8 mouse cellular contexts compared by ENCODE assay signal in the genomic region with DNA sequence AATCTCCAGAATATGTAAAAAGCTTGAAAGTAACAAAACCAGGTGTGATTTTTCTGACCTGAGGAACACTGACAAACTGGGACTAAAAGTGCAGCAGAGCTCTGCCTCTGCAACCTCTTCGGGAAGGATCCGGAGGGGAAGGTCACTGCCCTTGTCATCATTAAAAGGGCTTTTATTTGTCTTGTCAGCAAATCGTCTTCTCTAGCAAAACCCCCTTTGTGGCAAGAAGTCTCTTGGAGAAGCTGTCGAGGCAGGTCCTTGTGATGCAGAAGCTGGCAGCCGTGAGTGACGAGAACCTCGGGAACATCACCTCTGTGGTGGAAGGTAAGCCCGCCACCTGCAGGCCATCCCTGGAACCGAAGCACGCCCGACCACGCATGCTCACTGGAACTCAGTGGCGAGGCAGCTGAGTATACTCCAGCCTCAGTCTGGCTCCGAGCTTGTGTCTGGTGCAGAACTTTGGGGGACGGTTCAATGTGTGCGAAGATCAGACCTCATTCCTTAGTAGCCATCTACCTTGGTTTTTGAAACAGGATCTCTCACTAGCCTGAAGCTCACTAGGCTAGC. TPM values are rescaled to one million over a fixed set of nuclear protein-coding genes. Genes with fewer than 3 reads are reported as not detected.
A peak's percentile ranks its signal among the peaks of the same experiment; 100 is the strongest.
DNase-seq lines count a peak whose midpoint lies in the region; ATAC-seq and TF ChIP-seq lines count a peak whose summit lies in the region.

No protein-coding gene starts in this region.

- peaks cover 44% of the 10 kb centered on the region for H3K27me3 ChIP-seq in G1E (ENCODE audit: insufficient read depth, low read length)
- no peaks in the 10 kb centered on the region for H3K27me3 ChIP-seq in forebrain, postnatal 0 days (ENCODE audit: insufficient read depth, low read length)
- no peaks in the 10 kb centered on the region for H3K27me3 ChIP-seq in lung, embryonic 14.5 days (ENCODE audit: insufficient read depth, low read length)

- H3K9ac ChIP-seq in forebrain, postnatal 0 days: no peak overlapping the region
- no peak overlapping the region for H3K9ac ChIP-seq in lung, embryonic 14.5 days

- DNase-seq in G1E (ENCODE audit: low spot score): peak; percentile 58
- peak; percentile 88 to 90 for DNase-seq in cerebellum, adult 18-20 months
- peak; percentile 90 for DNase-seq in forebrain, postnatal 0 days
- DNase-seq in heart, postnatal 36 days: peak; percentile 87 to 93
- peak; percentile 86 to 92 for DNase-seq in layer of hippocampus, adult 8-10 months (ENCODE audit: low spot score in 2 of 2)
- peak; percentile 91 for DNase-seq in lung, embryonic 14.5 days
- peak; percentile 88 for DNase-seq in ovary, postnatal 36 days (ENCODE audit: low spot score)
- peak; percentile 88 for DNase-seq in thymus, postnatal 14 days

- H3K4me2 ChIP-seq in forebrain, postnatal 0 days (ENCODE audit: low read depth): peak overlapping the region; percentile 32
- H3K4me2 ChIP-seq in lung, embryonic 14.5 days: peak overlapping the region; percentile 48

- 10% methylated on average over 16 of the region's 16 CpGs for WGBS in forebrain, postnatal 0 days
- WGBS in lung, embryonic 14.5 days: 4% methylated on average over 16 of the region's 16 CpGs

- peak; percentile 79 for ATAC-seq in G1E (ENCODE audit: extremely low read depth, insufficient number of reproducible peaks, low FRiP score, poor library complexity, severe bottlenecking)
- peak; percentile 96 for ATAC-seq in forebrain, postnatal 0 days
- peak; percentile 79 for ATAC-seq in lung, embryonic 14.5 days (ENCODE audit: insufficient read depth)

- peaks cover 7% of the 10 kb centered on the region for H3K4me1 ChIP-seq in G1E (ENCODE audit: insufficient read depth, low read depth, low read length)
- no peaks in the 10 kb centered on the region for H3K4me1 ChIP-seq in forebrain, postnatal 0 days (ENCODE audit: insufficient read depth)
- H3K4me1 ChIP-seq in lung, embryonic 14.5 days (ENCODE audit: insufficient read depth): peaks cover 2% of the 10 kb centered on the region; the same call in 1 of the 2 replicates

- intact Hi-C loops in heart, postnatal 36 days (cut with DNase I): loop anchor here (5.0 kb wide), 2 partner anchors 49 to 64 kb away; a partner anchor contains a TSS

- peak; percentile 79 for TF ChIP-seq CTCF in G1E (IDR thresholded peaks at IDR 0.05; ENCODE audit: low read depth, low read length)
- peak; percentile 94 for TF ChIP-seq CTCF in forebrain, postnatal 0 days (IDR thresholded peaks at IDR 0.05; ENCODE audit: low read depth)
- TF ChIP-seq CTCF in lung, embryonic 14.5 days (IDR thresholded peaks at IDR 0.05; ENCODE audit: low read depth): peak; percentile 97

- peak overlapping the region; percentile 53; the same call in 1 of the 2 replicates for H3K4me3 ChIP-seq in G1E (ENCODE audit: low read depth, low read length)
- H3K4me3 ChIP-seq in forebrain, postnatal 0 days (ENCODE audit: low read depth, low read length): no peak overlapping the region
- H3K4me3 ChIP-seq in lung, embryonic 14.5 days (ENCODE audit: low read depth, low read length): no peak overlapping the region

- no peaks in the 10 kb centered on the region for H3K9me3 ChIP-seq in G1E (replicated peaks)
- no peaks in the 10 kb centered on the region for H3K9me3 ChIP-seq in forebrain, postnatal 0 days (ENCODE audit: low read length)
- H3K9me3 ChIP-seq in lung, embryonic 14.5 days (ENCODE audit: low read depth, low read length): no peaks in the 10 kb centered on the region

- H3K36me3 ChIP-seq in G1E (replicated peaks): no peaks in the 10 kb centered on the region
- H3K36me3 ChIP-seq in forebrain, postnatal 0 days (ENCODE audit: insufficient read depth): peaks cover 45% of the 10 kb centered on the region
- H3K36me3 ChIP-seq in lung, embryonic 14.5 days (ENCODE audit: insufficient read depth): no peaks in the 10 kb centered on the region

- H3K27ac ChIP-seq in forebrain, postnatal 0 days (ENCODE audit: low read depth, low read length): no peak overlapping the region
- H3K27ac ChIP-seq in lung, embryonic 14.5 days (ENCODE audit: low read depth): no peak overlapping the region

RNA-seq across cellular contexts. Expression of a gene that starts 27.5 kb away (rescaled TPM):
- total RNA-seq in G1E (2014; fragmentation: Nextera tagmentation): not detected in 2 replicates
- total RNA-seq in G1E (2017): 0.22 and 0.23 TPM in 2 replicates
- polyA plus RNA-seq in G1E (2012): not detected in 2 replicates
- 0.86 TPM in 1 of 2 replicates, not detected in the other for total RNA-seq in forebrain, postnatal 0 days (2014; rRNA removed)
- polyA plus RNA-seq in forebrain, postnatal 0 days (2015; fragmentation: Nextera tagmentation; extraction: Ambion mirVana): not detected in 2 replicates
- not detected for total RNA-seq in heart, postnatal 36 days (2021)
- not detected for total RNA-seq in layer of hippocampus, adult 8-10 months (2022)
- 0.30 TPM in 1 of 2 replicates, not detected in the other for polyA plus RNA-seq in lung, embryonic 14.5 days (2014; fragmentation: Nextera tagmentation; extraction: Ambion mirVana)

RNA-seq across cellular contexts. Expression of a gene that starts 48.2 kb away (rescaled TPM):
- total RNA-seq in G1E (2014; fragmentation: Nextera tagmentation): 51.1 and 57.2 TPM in 2 replicates
- total RNA-seq in G1E (2017): 277 and 295 TPM in 2 replicates
- 9.7 and 18.8 TPM in 2 replicates for polyA plus RNA-seq in G1E (2012)
- total RNA-seq in forebrain, postnatal 0 days (2014; rRNA removed): 4.4 and 5.5 TPM in 2 replicates
- 12.9 and 15.2 TPM in 2 replicates for polyA plus RNA-seq in forebrain, postnatal 0 days (2015; fragmentation: Nextera tagmentation; extraction: Ambion mirVana)
- total RNA-seq in heart, postnatal 36 days (2021): 10 to 100 TPM; 48.5 to 52.9 TPM
- total RNA-seq in layer of hippocampus, adult 8-10 months (2022): 1 to 10 TPM; 2.0 to 5.6 (median 3.0) TPM
- 134 and 135 TPM in 2 replicates for polyA plus RNA-seq in lung, embryonic 14.5 days (2014; fragmentation: Nextera tagmentation; extraction: Ambion mirVana)
